Mouse (Mus musculus): ENCODE data around the gene Orc6. TPM values are rescaled to one million over a fixed set of nuclear protein-coding genes. Genes with fewer than 3 reads are reported as not detected.

The Orc6 gene
- 8.2 and 11.3 TPM in 2 replicates for polyA plus RNA-seq (2012; rRNA removed)

- under 1% methylated on average over 63 of the region's 63 CpGs for WGBS
- peak; percentile 91 for DNase-seq (ENCODE audit: low read depth, low spot score)
Observed at GRCm38 (mm10) chr8:85299434-85300077, at the start of gene Orc6, which contains the start of gene Vps35. TSS of gene Orc6 (plus strand) at chr8:85299632. TSS of gene Vps35 (minus strand) at chr8:85299802.

DNA sequence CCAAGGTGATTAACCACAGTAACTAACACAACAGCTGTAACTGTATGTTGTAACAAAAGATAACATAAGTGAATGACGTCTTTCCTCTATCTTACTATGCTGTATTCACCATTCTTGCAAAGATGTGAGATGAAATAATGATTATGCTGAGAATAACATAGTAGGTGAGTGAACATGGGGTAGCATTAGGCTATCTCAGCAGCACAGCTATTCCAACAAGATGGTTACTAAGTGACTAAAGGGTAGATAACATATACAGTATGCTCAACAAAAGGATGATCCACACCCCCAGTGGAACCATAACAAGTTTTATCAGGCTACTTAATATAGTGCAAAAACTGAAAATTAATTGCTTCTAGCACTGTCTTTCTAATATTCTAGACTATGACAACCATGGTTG, 12.6 kb upstream of the Orc6 start:
- WGBS = 91% methylated on average over 1 of the region's 1 CpGs
- no peak for DNase-seq (ENCODE audit: low read depth, low spot score)

DNA sequence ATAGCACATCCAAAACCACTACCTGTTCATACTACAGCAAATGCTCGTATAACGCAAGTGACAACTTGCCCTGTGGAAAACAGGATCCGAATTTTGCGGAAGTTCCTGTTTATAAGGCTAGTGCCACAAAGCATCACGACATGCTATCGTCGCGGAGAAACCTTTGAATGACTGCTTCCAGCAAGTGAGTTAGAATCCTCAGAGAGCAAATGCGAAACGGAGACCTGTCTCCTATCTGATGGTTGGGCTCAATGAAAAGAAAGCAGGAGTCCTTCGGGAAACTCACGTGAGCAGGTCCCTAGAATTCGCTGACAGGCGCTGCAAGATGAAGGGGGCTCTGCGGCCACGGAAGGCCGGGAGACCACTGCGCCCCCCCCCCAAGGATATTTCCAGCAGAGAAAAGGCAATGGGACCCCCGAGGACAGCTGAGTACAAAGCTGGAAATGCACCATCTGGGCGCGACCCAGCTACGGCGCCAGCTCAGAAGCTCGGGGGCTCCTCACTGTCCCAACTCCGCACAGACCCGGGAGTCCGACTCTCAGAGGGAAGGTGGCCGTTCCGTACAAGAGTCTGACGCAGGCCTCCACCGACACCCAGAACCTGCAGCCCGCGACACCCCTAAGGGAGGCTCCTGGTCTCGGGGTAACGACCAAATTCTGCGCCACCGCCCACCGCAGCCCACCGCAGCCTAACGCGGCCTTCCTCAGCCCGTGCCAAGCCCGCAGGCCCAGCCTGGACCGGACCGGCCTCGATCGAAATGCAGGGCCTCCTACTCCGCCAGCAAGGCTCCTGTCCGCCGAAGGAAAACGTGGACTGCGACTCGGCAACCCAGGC, 615 bp upstream of the Orc6 start:
- under 1% methylated on average over 52 of the region's 53 CpGs for WGBS
- DNase-seq (ENCODE audit: low read depth, low spot score) = no peak

DNA sequence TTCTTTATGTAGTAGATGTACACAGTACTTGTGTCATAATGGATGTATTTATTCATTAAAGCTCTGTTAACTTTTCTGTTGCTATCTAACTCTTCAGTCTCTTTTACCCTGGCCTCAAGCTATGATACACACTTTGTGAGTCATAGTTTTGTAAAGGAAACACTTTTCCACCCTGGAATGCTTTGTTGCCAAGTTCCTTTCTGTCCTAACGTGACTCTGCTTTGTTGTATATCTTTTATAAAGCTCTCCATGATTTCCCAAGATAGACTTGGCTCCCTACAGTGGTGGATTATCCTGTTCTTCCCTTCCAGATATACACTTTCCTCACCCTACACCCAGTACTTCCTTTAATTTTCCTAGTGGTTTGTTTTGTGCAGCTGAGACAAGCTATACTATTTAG, 2.5 kb downstream of the Orc6 start:
- WGBS = 26% methylated on average over 1 of the region's 1 CpGs
- no peak for DNase-seq (ENCODE audit: low read depth, low spot score)

DNA sequence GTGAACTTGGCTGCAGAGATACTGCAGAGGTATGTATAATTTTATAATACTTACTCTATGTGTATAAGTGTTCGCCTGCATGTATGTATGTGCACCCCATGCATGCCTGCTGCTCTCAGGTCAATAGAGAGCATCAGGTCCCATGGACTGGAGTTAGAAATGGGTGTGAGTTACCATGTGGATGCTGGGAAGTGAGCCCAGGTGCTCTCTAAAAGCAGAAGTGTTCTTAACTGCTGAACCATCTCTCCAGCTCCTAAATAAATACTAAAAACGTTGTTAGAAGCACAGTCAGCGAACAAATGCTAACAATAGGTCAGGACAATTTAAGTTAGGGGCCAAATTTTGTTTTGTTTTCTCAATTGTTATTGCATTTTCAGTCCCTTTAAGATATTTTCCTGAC, 3.5 kb downstream of the Orc6 start:
- DNase-seq (ENCODE audit: low read depth, low spot score) = no peak
- 71% methylated on average over 3 of the region's 3 CpGs for WGBS

- WGBS = 71% methylated on average over 5 of the region's 5 CpGs
- DNase-seq (ENCODE audit: low read depth, low spot score) = no peak
Observed at GRCm38 (mm10) chr8:85303531-85303930, 4.1 kb downstream of the Orc6 start.

DNA sequence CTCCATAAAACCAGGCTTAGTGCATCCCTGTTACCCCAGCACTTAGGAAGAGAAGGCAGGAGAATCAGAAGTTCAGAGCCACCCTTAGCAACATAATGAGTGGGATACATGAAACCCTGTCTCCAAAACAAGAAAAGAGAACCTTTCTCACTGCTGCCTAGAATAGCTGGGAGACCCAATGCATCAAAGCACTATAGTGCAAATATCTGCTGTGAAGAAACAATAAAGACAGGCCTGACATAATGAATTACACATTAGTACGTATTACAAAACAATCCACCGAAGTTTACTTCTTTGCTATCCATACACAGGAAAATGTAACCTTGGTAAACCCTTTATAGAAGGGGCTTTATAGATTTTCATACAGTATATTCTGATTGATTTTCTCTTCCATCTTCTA, 9.1 kb downstream of the Orc6 start:
- 85% methylated on average over 2 of the region's 2 CpGs for WGBS
- no peak for DNase-seq (ENCODE audit: low read depth, low spot score)

GRCm38 (mm10) chr8:85311743-85312142, 12.3 kb downstream of the Orc6 start:
- no peak for DNase-seq (ENCODE audit: low read depth, low spot score)

DNA sequence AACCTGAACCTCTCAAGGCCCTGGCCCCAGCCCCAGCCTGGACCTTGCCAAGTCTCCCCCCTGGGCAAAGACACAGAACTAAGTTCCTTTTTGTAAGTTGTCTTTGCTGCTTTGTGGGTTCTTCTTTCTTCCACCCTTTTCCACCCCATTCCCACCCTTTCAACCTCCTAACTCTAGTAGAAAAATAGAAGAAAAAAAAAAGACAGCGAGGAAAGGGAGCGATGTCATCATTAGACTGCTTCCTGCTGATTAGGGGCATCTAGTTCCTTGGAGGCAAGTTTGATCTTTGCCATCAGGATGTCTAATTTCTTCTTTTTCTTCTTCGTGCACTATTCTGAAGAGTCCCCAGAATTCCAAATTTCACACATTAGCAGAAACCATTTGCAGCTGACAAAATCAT, 13.6 kb downstream of the Orc6 start:
- WGBS = 92% methylated on average over 3 of the region's 3 CpGs
- DNase-seq (ENCODE audit: low read depth, low spot score) = no peak

DNA sequence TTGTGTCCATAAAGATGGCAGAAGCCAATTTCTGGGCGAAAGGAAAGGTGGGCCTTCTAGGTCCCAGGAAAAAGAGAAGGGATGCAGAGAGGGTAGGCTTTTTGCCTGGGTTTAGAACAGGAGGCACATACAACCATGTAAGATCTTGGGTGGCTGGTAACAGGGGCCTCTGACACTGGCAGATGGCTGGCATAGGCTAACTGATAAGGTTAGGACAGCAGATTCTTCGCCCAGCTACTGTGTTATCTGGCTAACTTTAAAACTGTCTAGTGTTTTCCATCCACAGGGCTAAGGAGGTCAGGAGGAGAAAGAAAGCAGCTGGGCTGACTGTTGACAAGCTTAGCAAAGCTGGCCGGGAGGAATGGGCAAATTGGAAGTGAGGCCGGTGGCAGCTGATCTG, 19.1 kb downstream of the Orc6 start:
- 90% methylated on average over 4 of the region's 4 CpGs for WGBS
- no peak for DNase-seq (ENCODE audit: low read depth, low spot score)

GRCm38 (mm10) chr8:85321981-85322380, 22.5 kb downstream of the Orc6 start:
- 75% methylated on average over 15 of the region's 15 CpGs for WGBS
- no peak for DNase-seq (ENCODE audit: low read depth, low spot score)

DNA sequence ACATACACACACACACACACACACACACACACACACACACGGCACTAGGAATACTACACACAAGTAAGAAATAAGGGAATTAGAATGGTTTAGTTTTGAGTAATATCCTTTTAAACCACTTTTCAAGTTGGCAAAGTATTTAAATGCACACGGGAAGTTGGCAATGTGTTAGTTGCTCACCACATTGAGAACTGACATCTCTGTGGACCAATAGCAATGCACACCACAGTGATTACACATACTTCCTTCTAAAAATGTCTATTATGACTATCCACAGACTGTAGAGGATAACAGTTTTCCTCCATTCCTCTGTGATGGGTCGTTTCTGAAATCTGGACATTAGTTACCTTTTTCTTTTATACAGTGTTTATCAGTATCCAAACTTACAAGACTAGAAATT, 23.7 kb downstream of the Orc6 start:
- 67% methylated on average over 3 of the region's 3 CpGs for WGBS
- DNase-seq (ENCODE audit: low read depth, low spot score) = no peak

DNA sequence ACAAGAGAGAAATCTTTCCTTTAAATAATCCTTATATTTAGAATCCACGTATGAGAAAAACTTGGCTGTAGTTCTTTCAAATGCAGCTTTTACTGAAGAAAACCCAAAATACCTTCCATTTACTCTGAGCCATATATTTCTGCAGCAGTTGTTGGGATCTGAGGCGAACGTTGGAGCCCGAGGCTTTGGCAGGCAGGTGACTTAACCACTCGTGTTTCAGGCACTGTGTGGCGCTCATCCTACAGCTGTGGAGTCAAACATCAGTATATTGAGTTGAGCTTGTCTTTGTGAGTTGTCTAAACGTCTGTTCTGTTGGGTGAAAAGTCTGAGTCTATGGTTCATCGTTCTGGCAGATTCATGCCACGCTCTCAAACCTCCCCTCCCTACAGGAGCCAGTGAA, 27.6 kb downstream of the Orc6 start:
- DNase-seq (ENCODE audit: low read depth, low spot score) = no peak
- 70% methylated on average over 9 of the region's 9 CpGs for WGBS

DNA sequence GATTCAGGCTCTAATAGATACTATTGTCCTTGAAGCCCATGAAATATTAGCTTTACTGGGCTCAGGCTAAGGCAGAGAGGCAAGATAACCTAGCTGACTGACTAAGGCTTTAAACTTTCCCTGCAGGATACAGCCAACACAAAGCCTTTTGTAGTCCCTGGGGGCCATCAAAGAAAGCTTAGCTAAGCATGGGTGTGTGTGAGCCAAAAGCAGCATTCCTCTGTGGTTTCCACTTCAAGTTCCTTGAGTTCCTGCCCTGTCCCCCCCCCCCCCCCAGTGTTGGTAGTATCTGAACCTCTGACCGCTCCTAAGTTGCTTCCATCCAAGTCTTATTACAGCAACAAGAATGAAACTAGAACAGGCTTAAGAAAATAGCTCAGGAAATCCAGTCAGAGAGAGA, 30.1 kb downstream of the Orc6 start:
- 64% methylated on average over 1 of the region's 1 CpGs for WGBS
- DNase-seq (ENCODE audit: low read depth, low spot score) = no peak

GRCm38 (mm10) chr8:85335105-85335504, 35.7 kb downstream of the Orc6 start:
- no peak for DNase-seq (ENCODE audit: low read depth, low spot score)

DNA sequence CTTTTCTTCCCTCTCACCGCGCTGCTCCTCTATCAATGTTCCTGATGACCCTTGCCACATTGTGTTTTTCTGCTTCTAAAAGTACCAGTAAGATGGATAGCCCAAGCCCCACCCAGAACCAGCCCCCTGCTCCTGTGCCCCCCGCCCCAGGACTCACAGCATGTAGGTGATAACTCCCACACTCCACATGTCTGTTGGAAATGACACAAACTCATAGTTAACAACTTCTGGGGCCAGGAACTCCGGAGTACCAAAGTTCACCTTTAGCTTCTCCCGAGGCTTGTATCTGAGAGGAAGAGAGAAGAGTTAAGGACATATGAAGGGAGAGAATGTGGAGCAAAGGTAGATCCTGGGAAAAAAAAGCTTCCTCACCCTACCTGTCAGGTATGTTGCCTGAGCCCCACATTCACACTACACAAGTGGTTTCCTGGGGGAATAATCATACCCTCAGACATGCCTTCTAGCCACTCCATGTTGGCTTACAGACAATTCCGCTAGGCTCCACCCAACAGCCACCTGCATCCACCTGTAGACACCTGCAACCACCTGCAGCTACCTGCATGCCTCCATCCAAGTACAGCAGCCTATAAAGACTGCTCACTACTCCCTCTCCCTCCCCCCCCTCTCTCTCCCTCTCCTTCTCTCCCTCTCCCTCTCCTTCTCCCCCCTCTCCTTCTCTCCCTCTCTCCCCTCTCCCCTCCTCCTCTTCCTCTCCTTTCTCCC, 36.9 kb downstream of the Orc6 start:
- WGBS = 48% methylated on average over 6 of the region's 6 CpGs
- no peak for DNase-seq (ENCODE audit: low read depth, low spot score)

GRCm38 (mm10) chr8:85337681-85338080, 38.2 kb downstream of the Orc6 start:
- no peak for DNase-seq (ENCODE audit: low read depth, low spot score)
- 41% methylated on average over 4 of the region's 4 CpGs for WGBS

DNA sequence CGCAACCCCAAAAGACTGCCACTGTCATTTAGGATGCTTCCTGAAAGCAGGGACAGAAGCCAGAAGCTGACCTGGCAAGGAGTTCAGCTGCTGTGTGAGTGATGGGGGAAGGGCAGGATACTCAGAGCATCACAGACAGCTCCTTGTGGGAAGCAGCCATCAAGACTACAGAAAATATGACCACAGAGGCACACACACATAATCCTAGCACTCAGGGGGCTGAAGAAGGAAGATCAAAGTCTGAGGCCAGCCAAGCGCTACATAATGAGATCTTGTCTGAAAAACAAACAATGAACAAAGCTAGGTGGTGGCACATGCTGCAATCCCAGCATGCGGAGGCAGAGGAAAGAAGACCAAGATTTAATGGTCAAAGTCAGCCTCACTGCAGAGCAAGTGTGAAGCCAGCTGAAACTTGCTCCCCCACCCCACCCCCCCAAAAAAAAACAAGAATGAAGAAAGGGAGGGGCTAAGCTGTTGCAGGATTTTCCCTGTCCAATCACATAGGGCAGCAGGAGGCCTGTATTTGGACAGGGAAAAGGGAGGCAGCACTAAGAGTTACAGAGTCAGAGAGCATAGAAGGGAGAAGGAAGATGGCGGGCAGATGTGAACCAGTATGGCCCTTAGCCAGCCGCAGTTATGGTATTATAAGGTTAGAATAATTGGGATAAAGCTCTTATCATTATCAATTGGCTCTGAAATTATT, 40.6 kb downstream of the Orc6 start:
- 54% methylated on average over 5 of the region's 5 CpGs for WGBS

GRCm38 (mm10) chr8:85353287-85353686, 53.9 kb downstream of the Orc6 start:
- WGBS = 81% methylated on average over 4 of the region's 4 CpGs
- no peak for DNase-seq (ENCODE audit: low read depth, low spot score)

More for the DNA sequence above, 40.6 kb downstream of the Orc6 start:
- DNase-seq (ENCODE audit: low read depth, low spot score) = no peak

Data from large intestine, adult 2 months (tissue).